Mouse (Mus musculus) brain, embryonic 14.5 days (tissue): ENCODE measurements at regions not wholly inside any gene's neighbourhood (a gene's known extent, or its start where the extent isn't known, plus 50 kb on each side); places are given as distances from the start of the nearest gene placed in this dataset.

Experiments
- DNase-seq: peaks from one replicate; pipeline ENCODE4 v3.0.0-alpha.2; 2011; ENCODE audit warnings: low read depth
- CTCF ChIP-seq: fragments of 200-500 bp; IDR thresholded peaks from 2 replicates; pipeline ENCODE4 v1.5.1; 2012; ENCODE audit warnings: inconsistent platforms, mild to moderate bottlenecking, moderate library complexity, borderline replicate concordance; ENCODE audit not compliant: insufficient read depth, insufficient read length; ENCODE audit errors: extremely low read depth
- POLR2A ChIP-seq: fragments of 200-500 bp; IDR thresholded peaks from 2 replicates; pipeline ENCODE4 v1.6.1; 2012; ENCODE audit warnings: mild to moderate bottlenecking, inconsistent platforms, borderline replicate concordance; ENCODE audit not compliant: poor library complexity, insufficient read depth, insufficient read length, severe bottlenecking; ENCODE audit errors: extremely low read depth

DNA sequence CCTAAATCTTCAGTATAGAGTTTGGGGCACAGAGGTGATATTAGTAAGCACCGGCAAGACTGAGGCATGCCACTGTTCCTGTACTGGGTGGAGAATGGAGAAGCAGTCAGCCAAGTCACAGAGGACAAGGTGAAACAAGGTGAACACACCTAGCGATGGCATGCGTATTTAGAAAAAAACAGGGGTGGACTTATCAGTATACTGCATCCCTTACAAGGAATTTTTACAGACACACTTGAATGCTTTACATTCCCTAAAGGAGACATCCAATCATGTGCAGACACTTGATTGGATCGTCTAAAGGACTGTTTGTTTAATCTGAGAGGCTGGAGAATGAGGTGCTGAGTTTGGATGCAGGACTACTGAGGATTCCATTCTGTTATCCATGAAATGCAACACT, 1893.4 kb upstream of the Lrrc6 start:
- DNase-seq, result no peak
- TF ChIP-seq CTCF (no peak), POLR2A (no peak)

DNA sequence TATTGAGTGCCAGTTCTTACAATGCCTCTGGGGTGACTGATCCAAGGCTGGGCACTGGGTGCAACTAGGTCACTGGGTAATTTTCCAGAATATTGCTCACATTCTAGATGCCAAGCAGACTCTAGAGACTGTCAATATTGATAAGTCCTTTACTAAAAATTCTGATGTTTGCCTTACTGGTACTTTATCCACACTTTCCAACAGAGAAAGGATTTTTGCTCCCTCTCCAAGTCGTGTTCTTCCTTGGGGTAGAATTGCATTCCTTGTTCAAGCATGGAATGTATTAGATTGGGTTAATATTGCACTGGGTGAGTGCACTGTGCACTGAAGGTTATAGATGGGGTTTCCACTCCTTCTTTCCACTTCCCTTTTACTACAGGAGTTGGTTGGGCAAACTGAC, 1891.0 kb upstream of the Lrrc6 start:
- TF ChIP-seq CTCF (no peak), POLR2A (no peak)
- no peak for DNase-seq

DNA sequence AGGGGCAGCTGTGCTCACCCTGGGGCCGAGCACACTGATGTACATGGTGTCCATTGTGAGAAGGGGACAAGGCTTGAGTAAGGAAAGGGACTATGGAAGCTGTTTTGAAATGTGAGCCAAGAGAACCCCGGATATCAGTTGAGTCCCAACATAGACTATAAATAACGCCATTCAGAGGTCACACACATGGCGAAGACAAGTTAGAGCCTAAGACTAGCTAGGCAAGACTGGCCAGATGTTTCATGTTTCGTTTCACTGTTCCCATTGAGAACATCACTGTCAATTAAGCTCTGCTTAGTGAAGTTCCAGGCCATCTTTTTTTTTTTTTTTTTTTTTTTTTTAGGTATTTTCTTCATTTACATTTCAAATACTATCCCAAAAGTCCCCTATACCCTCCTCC, 1889.1 kb upstream of the Lrrc6 start:
- TF ChIP-seq CTCF (no peak), POLR2A (no peak)
- no peak for DNase-seq

DNA sequence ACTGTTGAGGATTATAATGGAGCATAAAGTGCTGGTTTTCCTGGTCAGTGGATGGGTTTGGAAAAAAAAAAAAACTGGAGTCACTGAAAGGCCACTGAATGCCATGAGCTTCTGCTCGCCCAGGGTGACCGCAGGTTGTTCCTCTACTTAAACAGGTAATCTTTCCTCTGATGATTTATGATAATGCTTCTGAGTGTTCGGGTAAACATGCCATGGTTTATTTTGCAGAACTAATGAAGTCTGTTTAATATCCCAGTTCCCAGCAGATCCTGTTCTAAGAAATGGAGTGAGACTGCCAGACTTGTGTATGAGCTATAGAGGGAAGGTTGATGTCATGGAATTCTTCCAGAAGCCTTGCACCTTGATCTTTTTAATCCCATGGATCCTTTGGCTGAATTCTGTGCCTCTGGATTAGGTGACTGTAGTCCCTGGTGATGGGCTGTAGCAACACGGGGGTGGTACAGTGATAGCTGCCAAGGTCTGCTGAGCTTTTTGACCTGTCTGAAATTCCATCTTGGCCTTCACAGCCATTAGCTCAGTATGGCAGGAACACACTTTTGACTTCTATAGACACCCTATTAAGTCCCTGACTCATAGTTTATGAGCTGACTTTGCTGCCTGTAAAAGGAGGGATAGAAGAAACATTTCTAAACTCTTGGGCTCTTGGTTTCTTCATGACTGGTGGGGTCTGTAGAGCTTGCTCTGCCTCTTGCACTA, 1886.8 kb upstream of the Lrrc6 start:
- no peak for DNase-seq
- TF ChIP-seq CTCF, result no peak
- TF ChIP-seq POLR2A, result no peak

DNA sequence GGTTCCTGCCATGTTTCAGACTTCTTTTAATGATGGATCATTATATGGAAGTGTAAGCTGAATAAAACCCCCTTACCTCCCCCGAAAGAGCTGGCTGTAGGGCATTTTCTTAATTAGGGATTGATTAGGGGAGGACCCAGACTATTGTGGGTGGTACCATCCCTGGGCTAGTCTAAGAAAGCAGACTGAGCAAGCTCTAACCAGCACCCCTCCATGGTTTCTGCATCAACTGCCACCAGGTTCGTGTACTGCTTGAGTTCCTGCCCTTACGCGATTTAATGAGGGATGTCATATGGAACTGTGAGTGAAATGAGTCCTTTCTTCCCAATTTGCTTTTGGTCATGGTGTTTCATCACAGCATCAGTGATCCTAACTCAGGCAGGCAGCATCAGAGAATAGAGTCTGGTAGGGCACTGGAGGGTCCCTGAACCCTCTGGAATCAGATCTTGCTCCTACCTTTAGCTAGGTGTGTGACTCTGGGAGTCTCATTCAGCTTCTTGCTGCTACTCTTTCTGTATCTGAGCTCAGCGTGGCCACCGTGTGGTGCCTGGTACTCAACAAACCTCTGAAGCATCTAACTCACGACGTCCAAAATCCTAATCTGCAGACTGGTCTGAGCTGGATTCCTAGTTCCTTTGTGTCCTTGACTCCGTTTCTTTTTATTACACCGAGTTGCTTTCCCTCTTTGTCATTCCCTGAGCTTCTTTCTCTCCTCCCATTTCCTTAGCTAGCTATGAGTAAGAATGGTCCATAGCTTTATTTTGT, 1884.0 kb upstream of the Lrrc6 start:
- peak; percentile 24 for DNase-seq
- TF ChIP-seq CTCF (no peak), POLR2A (no peak)

DNA sequence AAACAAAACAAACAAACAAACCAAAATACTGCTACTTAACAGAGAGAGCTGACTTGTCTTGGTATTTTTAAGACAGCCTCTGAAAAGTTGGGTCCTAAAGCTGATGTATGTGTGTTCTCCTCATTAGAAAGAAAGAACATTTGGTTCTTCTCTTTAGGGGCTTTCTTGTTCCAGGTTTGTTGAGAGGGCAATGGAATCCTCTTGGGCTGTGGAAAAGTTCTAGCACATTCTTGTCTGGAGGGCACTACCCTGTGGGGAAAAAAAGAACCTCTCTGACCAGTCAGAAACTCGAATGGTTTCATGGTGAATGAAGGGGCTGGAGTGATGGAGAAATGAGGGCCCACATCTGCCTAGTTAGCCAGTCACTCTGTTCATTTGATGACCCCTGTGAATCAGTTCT, 1874.5 kb upstream of the Lrrc6 start:
- TF ChIP-seq POLR2A (no peak), CTCF (no peak)
- DNase-seq, result no peak

DNA sequence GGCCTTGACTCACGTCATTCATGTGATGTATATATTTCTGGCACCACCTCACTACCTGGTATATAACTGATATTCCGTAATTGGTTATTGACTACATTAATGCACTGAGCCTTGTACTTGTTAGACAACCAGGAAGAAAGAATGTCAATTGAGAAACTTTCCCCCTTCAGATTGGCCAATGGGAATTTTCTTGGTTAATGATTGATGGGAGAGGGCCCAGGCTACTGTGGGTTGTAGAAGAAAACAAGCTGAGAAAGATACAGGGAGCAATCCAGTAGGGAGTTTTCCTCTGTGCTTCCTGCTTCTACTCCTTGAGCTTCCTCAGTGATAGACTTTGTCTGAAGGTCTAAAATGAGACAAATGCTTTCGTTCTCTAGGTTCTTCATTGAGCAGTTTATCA, 1866.1 kb upstream of the Lrrc6 start:
- no peak for DNase-seq
- no peak for TF ChIP-seq POLR2A
- TF ChIP-seq CTCF, result no peak

DNA sequence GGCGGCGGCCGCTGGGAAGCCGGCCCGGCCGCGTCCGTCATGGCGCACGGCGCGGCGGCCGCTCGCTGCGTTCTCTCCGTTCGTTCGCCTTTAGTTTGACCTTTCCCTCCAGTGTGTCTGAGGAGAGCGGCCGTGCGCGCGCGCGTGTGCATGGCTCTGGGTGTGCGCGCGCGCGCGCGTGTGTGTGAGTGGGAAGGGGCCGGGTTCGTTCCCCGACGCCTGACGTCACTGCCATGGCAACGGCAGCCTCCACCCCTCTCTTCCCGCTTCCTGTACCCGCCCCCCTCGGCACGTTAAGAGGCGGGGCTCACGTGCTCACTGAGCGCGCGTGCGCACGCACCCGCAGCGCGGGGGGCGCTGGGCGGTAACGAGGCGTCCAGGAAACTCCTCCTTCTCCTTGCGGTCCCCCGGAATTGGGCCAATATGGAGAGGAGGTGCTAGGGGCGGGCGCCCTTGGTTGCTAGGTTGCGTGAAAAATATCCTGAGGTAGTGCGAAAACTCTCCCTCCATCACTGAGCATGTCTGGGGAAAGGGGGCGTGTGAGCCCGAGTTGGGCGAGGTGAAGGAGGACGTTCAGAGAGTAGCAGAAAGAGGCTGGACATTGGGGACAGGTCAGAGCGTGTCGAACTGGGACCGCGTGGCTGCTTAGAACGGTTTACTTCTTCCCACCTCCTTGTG, 1862.5 kb upstream of the Lrrc6 start:
- TF ChIP-seq POLR2A, result peak; percentile 51; the same call in 1 of the 2 replicates
- TF ChIP-seq CTCF, result no peak
- DNase-seq, result peak; percentile 100

DNA sequence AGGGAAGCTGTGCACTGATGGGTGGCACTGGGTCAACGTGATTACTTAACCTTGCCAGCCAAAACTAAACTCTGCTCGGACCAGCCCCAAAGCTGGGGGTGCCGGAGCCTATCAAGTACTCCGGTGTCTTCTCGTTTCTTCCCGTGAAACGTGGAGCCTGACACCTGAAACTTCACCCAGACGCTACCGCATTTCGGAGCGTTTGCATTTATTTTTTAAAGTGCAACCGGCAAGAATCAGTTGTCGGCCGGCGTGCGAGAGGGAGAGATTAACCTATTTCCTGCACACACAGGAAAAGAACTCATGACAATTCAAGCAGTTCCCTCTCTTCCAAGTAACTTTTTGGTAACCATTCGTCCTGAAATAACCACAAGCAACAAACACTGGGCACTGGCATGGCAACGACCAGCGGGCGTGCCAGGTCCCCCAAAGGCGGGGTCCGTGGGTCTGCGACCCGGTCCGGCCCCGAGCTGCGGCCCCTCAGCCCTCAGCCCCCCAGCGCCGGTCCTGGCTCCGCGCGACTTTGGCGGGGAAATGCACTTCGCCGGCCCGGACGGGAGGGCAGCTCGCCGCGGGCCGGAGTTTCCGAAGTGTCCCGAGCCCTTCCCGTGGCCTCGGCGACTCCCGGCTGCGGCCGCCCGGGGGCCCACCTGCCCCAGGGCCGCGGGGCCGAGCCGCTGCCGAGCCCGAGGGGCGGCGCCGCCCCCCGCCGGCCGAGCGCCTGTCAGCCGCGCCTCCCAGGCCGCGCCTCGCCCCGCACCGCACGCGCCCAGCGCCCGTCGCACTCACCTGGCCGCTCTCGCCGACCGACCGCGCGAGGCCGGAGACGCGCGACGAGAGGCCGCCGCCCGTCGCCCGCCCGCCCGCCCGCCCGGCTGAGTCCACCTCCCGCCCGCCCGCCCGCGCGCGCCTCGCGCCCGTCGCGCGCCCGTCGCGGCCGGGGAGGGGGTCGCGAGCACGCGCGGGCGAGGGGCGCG, 1861.7 kb upstream of the Lrrc6 start:
- peak; percentile 54 for DNase-seq
- TF ChIP-seq POLR2A (no peak), CTCF (no peak)
